Mouse (Mus musculus) olfactory bulb, adult 2 months (tissue): Measurements from ENCODE around the gene P4hb.

Experiments used
- CTCF ChIP-seq: fragments of 200-500 bp; IDR thresholded peaks from 2 replicates; pipeline ENCODE4 v1.5.1; 2012; ENCODE audit warnings: low read depth, mild to moderate bottlenecking, low read length, moderate library complexity; ENCODE audit not compliant: insufficient read depth
- POLR2A ChIP-seq: fragments of 200-500 bp; IDR thresholded peaks from 2 replicates; pipeline ENCODE4 v1.6.1; 2012; ENCODE audit warnings: mild to moderate bottlenecking, low read depth, low read length, moderate library complexity; ENCODE audit not compliant: insufficient read depth

- no peak for TF ChIP-seq CTCF
- no peak for TF ChIP-seq POLR2A
Measured at GRCm38 (mm10) chr11:120613976-120614375, 40.9 kb upstream of the P4hb start.
